Mouse (Mus musculus) forebrain, postnatal 0 days (tissue): ENCODE data around the gene Acad9. TPM values are rescaled to one million over a fixed set of nuclear protein-coding genes. Genes with fewer than 3 reads are reported as not detected.

Experiments used
- ATAC-seq: fragments of 200-750 bp; cut with Nextera tagmentation; 2 replicates; pipeline ENCODE4 v1.8.0; 2017; ENCODE audit warnings: mild to moderate bottlenecking, moderate library complexity
- DNase-seq: peaks from one replicate; pipeline ENCODE4 v3.0.0-alpha.2; 2015
- H3K27ac ChIP-seq: fragments of 300-500 bp; sonication (generic); 2 replicates; pipeline ENCODE4 v1.5.1; 2014; ENCODE audit warnings: low read depth, mild to moderate bottlenecking, antibody characterized with exemption, low read length, moderate library complexity, mixed read lengths
- H3K27me3 ChIP-seq: fragments of 300-500 bp; sonication (generic); 2 replicates; pipeline ENCODE4 v1.6.1; 2014; ENCODE audit warnings: mild to moderate bottlenecking, low read length, mixed read lengths; ENCODE audit not compliant: insufficient read depth
- H3K36me3 ChIP-seq: fragments of 300-500 bp; sonication (generic); 2 replicates; pipeline ENCODE4 v1.6.1; 2014; ENCODE audit warnings: mild to moderate bottlenecking, moderate library complexity; ENCODE audit not compliant: insufficient read depth
- H3K4me1 ChIP-seq: fragments of 300-500 bp; sonication (generic); 2 replicates; pipeline ENCODE4 v1.6.1; 2014; ENCODE audit warnings: antibody characterized with exemption; ENCODE audit not compliant: insufficient read depth
- H3K4me2 ChIP-seq: fragments of 300-500 bp; sonication (generic); 2 replicates; pipeline ENCODE4 v1.6.1; 2014; ENCODE audit warnings: low read depth, mild to moderate bottlenecking, moderate library complexity
- H3K4me3 ChIP-seq: fragments of 300-500 bp; sonication (generic); 2 replicates; pipeline ENCODE4 v1.5.1; 2014; ENCODE audit warnings: low read depth, low read length, mixed read lengths
- H3K9ac ChIP-seq: fragments of 300-500 bp; sonication (generic); 2 replicates; pipeline ENCODE4 v1.6.1; 2014; ENCODE audit warnings: mild to moderate bottlenecking
- H3K9me3 ChIP-seq: fragments of 300-500 bp; sonication (generic); 2 replicates; pipeline ENCODE4 v1.6.1; 2016; ENCODE audit warnings: low read length
- CTCF ChIP-seq: sonication (generic); IDR thresholded peaks from 2 replicates; pipeline ENCODE4 v1.5.1; 2016; ENCODE audit warnings: antibody characterized with exemption, control low read depth, low read depth
- WGBS: fragments of 180-500 bp; shearing (Covaris S2); extraction: QIAGEN DNeasy Blood & Tissue Kit; methylation state at CpG from one replicate; pipeline ENCODE4 v1.1.7; 2014; 5-methylcytosine and 5-hydroxymethylcytosine counted together
- polyA plus RNA-seq: library from polyadenylated mRNA; unstranded; fragments of >200 nt; fragmentation: Nextera tagmentation; extraction: Ambion mirVana; gene quantifications from 2 replicates; pipeline ENCODE4 v1.2.1, GENCODE M21; 2015
- total RNA-seq: library from RNA; depleted of rRNA; stranded (reverse); fragments of >200 nt; gene quantifications from 2 replicates; pipeline ENCODE4 v1.2.3, GENCODE M21; 2014; rRNA removed

Acad9 gene
- total and polyA plus RNA-seq, 2 experiments from 2014 or later, result 34.6 to 67.9 TPM

- Histone ChIP-seq H3K27ac (no peak overlapping the region), H3K4me1 (no peaks in the 10 kb centered on the region), H3K36me3 (no peaks in the 10 kb centered on the region), H3K9ac (no peak overlapping the region), H3K4me2 (no peak overlapping the region), H3K4me3 (no peak overlapping the region), H3K9me3 (no peaks in the 10 kb centered on the region), H3K27me3 (no peaks in the 10 kb centered on the region)
- DNase-seq (no peak), ATAC-seq (no peak)
- no peak for TF ChIP-seq CTCF
- WGBS, result 69% methylated on average over 1 of the region's 1 CpGs
These were observed 72.4 kb downstream of the Acad9 start for GRCm38 (mm10) chr3:36138171-36138660.

DNA sequence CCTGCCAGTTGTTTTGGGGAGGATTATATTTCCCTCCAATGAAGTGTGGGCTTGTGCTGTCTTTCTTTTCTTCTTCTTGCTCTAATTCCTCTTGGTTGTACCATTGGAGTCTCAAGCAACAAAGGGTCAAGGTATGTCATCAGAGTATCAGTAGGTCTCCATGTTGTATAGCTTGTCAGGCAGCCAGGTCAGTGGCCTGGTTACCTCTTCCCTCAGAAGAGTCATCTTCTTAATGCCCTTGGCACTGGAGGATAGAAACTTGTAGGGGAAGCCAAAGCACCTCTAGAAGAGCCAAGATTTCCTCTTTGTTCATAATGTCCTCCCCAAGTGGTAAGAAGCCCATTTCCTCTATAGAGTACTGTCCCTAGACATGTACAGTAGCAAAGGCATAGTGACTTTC lies 73.2 kb downstream of the Acad9 start:
- no peaks in the 10 kb centered on the region for H3K36me3 ChIP-seq
- DNase-seq (no peak), ATAC-seq (no peak)
- H3K4me2 ChIP-seq, result no peak overlapping the region
- H3K9ac ChIP-seq, result no peak overlapping the region
- H3K27me3 ChIP-seq, result no peaks in the 10 kb centered on the region
- H3K4me1 ChIP-seq, result no peaks in the 10 kb centered on the region
- TF ChIP-seq CTCF, result no peak
- H3K9me3 ChIP-seq, result no peaks in the 10 kb centered on the region
- no peak overlapping the region for H3K4me3 ChIP-seq
- H3K27ac ChIP-seq, result no peak overlapping the region

Other genes with a start within 250 kb of the Acad9 start
- gene Dcun1d1, start 128.5 kb upstream of the Acad9 start, total RNA-seq, result 74.1 and 82.8 TPM in 2 replicates
- 102 and 125 TPM in 2 replicates for gene Dcun1d1, start 128.5 kb upstream of the Acad9 start, polyA plus RNA-seq
- 5.9 and 7.7 TPM in 2 replicates for gene Mccc1, start 65.3 kb upstream of the Acad9 start, total RNA-seq
- 8.9 and 13.7 TPM in 2 replicates for gene Mccc1, start 65.3 kb upstream of the Acad9 start, polyA plus RNA-seq
- gene Ccdc144b, start 12.4 kb upstream of the Acad9 start, total RNA-seq, result not detected in 2 replicates
- not detected in 2 replicates for gene Ccdc144b, start 12.4 kb upstream of the Acad9 start, polyA plus RNA-seq
- gene D3Ertd254e, start 85.0 kb downstream of the Acad9 start, total RNA-seq, result 22.4 and 26.2 TPM in 2 replicates
- 6.8 and 10.6 TPM in 2 replicates for gene D3Ertd254e, start 85.0 kb downstream of the Acad9 start, polyA plus RNA-seq
- 0.23 and 0.38 TPM in 2 replicates for gene Qrfpr, start 156.3 kb downstream of the Acad9 start, total RNA-seq
- gene Qrfpr, start 156.3 kb downstream of the Acad9 start, polyA plus RNA-seq, result 1.7 and 2.7 TPM in 2 replicates